Mouse (Mus musculus): ENCODE measurements around the gene Zfp362.

Gene Zfp362

GRCm38 (mm10) chr4:128803569-128803968, 2.3 kb downstream of the Zfp362 start:
- in situ Hi-C loops (cut with MboI; ENCODE audit: unreplicated experiment in 2 of 2), result no loop called here

- in situ Hi-C loops (cut with MboI; ENCODE audit: unreplicated experiment in 2 of 2), result no loop called here
These were observed 4.0 kb downstream of the Zfp362 start for GRCm38 (mm10) chr4:128801675-128802465.

GRCm38 (mm10) chr4:128796788-128797187, 9.1 kb downstream of the Zfp362 start:
- in situ Hi-C loops (cut with MboI; ENCODE audit: unreplicated experiment in 2 of 2), result no loop called here

GRCm38 (mm10) chr4:128795596-128795995, 10.2 kb downstream of the Zfp362 start:
- in situ Hi-C loops (cut with MboI; ENCODE audit: unreplicated experiment in 2 of 2), result no loop called here

GRCm38 (mm10) chr4:128794198-128794597, 11.6 kb downstream of the Zfp362 start:
- in situ Hi-C loops (cut with MboI; ENCODE audit: unreplicated experiment in 2 of 2), result no loop called here

GRCm38 (mm10) chr4:128793710-128794109, 12.1 kb downstream of the Zfp362 start:
- in situ Hi-C loops (cut with MboI; ENCODE audit: unreplicated experiment in 2 of 2), result no loop called here

GRCm38 (mm10) chr4:128789646-128790045, 16.2 kb downstream of the Zfp362 start:
- in situ Hi-C loops (cut with MboI; ENCODE audit: unreplicated experiment in 2 of 2), result no loop called here

GRCm38 (mm10) chr4:128788108-128788507, 17.7 kb downstream of the Zfp362 start:
- in situ Hi-C loops (cut with MboI; ENCODE audit: unreplicated experiment in 2 of 2), result no loop called here

- in situ Hi-C loops (cut with MboI; ENCODE audit: unreplicated experiment in 2 of 2), result no loop called here
These were observed 18.6 kb downstream of the Zfp362 start for GRCm38 (mm10) chr4:128787023-128787939.

- in situ Hi-C loops (cut with MboI; ENCODE audit: unreplicated experiment in 2 of 2), result no loop called here
These were observed 19.8 kb downstream of the Zfp362 start for GRCm38 (mm10) chr4:128785921-128786654.

GRCm38 (mm10) chr4:128784950-128785631, 20.8 kb downstream of the Zfp362 start:
- in situ Hi-C loops (cut with MboI; ENCODE audit: unreplicated experiment in 2 of 2), result no loop called here

- in situ Hi-C loops (cut with MboI; ENCODE audit: unreplicated experiment in 2 of 2), result no loop called here
These were observed 23.2 kb downstream of the Zfp362 start for GRCm38 (mm10) chr4:128782645-128783044.

GRCm38 (mm10) chr4:128782037-128782436, 23.8 kb downstream of the Zfp362 start:
- in situ Hi-C loops (cut with MboI; ENCODE audit: unreplicated experiment in 2 of 2), result no loop called here

- in situ Hi-C loops (cut with MboI; ENCODE audit: unreplicated experiment in 2 of 2), result loop anchor here (5.0 kb wide), 2 partner anchors 65 to 165 kb away; partner anchors contain the start of gene Zscan20 (in 2 of the 2)
These were observed 28.3 kb downstream of the Zfp362 start for GRCm38 (mm10) chr4:128777593-128777992.

GRCm38 (mm10) chr4:128776568-128777289, 29.1 kb downstream of the Zfp362 start:
- in situ Hi-C loops (cut with MboI; ENCODE audit: unreplicated experiment in 2 of 2), result loop anchor here (5.0 kb wide), 2 partner anchors 64 to 164 kb away; partner anchors contain the start of gene Zscan20 (in 2 of the 2)

GRCm38 (mm10) chr4:128774467-128774866, 31.4 kb downstream of the Zfp362 start:
- in situ Hi-C loops (cut with MboI; ENCODE audit: unreplicated experiment in 2 of 2), result no loop called here

- in situ Hi-C loops (cut with MboI; ENCODE audit: unreplicated experiment in 2 of 2), result no loop called here
These were observed 32.0 kb downstream of the Zfp362 start for GRCm38 (mm10) chr4:128773820-128774219.

GRCm38 (mm10) chr4:128770698-128771097, 35.1 kb downstream of the Zfp362 start:
- in situ Hi-C loops (cut with MboI; ENCODE audit: unreplicated experiment in 2 of 2), result no loop called here

GRCm38 (mm10) chr4:128769569-128770355, 36.1 kb downstream of the Zfp362 start:
- in situ Hi-C loops (cut with MboI; ENCODE audit: unreplicated experiment in 2 of 2), result no loop called here
